Mouse (Mus musculus) bone marrow, adult 2 months (tissue): ENCODE results near the gene Gm49380.

ENCODE experiments used
- CTCF ChIP-seq: fragments of 200-500 bp; IDR thresholded peaks from 2 replicates; pipeline ENCODE4 v1.5.1; 2011; ENCODE audit warnings: low read length, control low read depth; ENCODE audit not compliant: control insufficient read depth, insufficient read depth
- POLR2A ChIP-seq: fragments of 200-500 bp; IDR thresholded peaks from 2 replicates; pipeline ENCODE4 v1.6.1; 2011; ENCODE audit warnings: low read depth, mild to moderate bottlenecking, control low read depth, low read length, borderline replicate concordance; ENCODE audit not compliant: control insufficient read depth

GRCm38 (mm10) chr9:44094737-44095136 lies 18.6 kb downstream of the Gm49380 start:
- TF ChIP-seq CTCF: no peak
- no peak for TF ChIP-seq POLR2A
